Mouse (Mus musculus) thymus, adult 2 months (tissue): ENCODE measurements at regions not wholly inside any gene's neighbourhood (a gene's known extent, or its start where the extent isn't known, plus 50 kb on each side); places are given as distances from the start of the nearest gene placed in this dataset.
"Not testable (repeated sequence)": the region's sequence is repeated elsewhere in the genome, so short reads cannot be mapped to it uniquely, and the experiment has no call there.

Experiments used
- CTCF ChIP-seq: fragments of 200-500 bp; IDR thresholded peaks from 2 replicates; pipeline ENCODE4 v1.5.1; 2012; ENCODE audit warnings: mild to moderate bottlenecking, control low read depth, low read length, moderate library complexity, borderline replicate concordance; ENCODE audit not compliant: control insufficient read depth, poor library complexity, insufficient read depth; ENCODE audit errors: extremely low read depth
- POLR2A ChIP-seq: fragments of 200-500 bp; IDR thresholded peaks from 2 replicates; pipeline ENCODE4 v1.6.1; 2012; ENCODE audit warnings: mild to moderate bottlenecking, low read length, control low read depth, moderate library complexity; ENCODE audit not compliant: control insufficient read depth, poor library complexity, insufficient read depth; ENCODE audit errors: extremely low read depth

GRCm38 (mm10) chr4:145455573-145455972 lies 55.0 kb upstream of the Zfp990 start:
- TF ChIP-seq CTCF, POLR2A: not testable (repeated sequence)
